Mouse (Mus musculus): Measurements from ENCODE around the gene Lonp1. TPM values are rescaled to one million over a fixed set of nuclear protein-coding genes. Genes with fewer than 3 reads are reported as not detected.
A peak's percentile ranks its signal among the peaks of the same experiment; 100 is the strongest.

The Lonp1 gene
- polyA plus RNA-seq, 1 experiment = 50.4 TPM

DNA sequence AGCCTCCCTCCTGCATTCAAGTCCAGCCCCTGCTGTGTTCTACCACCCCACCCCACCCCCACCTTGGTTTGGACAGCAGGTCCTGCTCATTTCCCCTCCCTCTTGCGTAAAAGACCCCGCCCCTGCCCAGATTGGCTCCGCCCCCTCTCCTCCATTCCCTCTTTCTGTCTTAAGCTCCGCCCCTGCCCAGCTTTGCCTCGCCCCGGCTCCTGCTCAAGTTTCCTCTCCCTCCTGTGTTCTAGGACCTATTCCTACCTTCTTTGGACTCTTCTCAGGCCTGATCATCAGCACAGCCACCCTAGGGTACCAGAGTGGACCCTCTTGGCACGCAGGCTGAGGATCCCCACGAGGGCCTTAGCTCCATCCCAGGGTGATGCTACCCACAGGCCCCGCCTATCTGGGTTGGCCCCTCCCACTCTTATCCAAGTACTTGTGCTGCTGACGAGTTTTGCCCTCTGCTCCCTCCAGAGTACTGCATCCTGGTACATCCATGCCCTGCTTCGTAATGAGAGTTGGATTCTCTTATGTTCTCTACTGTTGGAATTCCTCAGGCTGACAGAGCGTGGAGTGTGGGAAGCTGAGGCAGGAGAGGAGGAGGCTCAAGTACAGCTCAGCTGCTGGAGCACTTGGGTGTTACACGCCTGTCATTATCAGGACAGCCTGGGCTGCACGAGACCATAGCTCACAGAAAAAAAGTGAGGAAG is 14.7 kb downstream of the Lonp1 start:
- Histone ChIP-seq H3K9me3 (no peaks in the 10 kb centered on the region), H3K36me3 (replicated peaks; ENCODE audit: low read length) (peaks cover 43% of the 10 kb centered on the region), H3K4me3 (replicated peaks) (peak overlapping the region; percentile 89), H3K4me1 (peaks cover 82% of the 10 kb centered on the region), H3K27me3 (replicated peaks) (no peaks in the 10 kb centered on the region)
- TF ChIP-seq FLI1 (IDR thresholded peaks at IDR 0.05; ENCODE audit: low read length) = no peak
- no peak for TF ChIP-seq GATA1 (IDR thresholded peaks at IDR 0.05; ENCODE audit: borderline replicate concordance, low read length)

- H3K27me3 ChIP-seq (replicated peaks) = no peaks in the 10 kb centered on the region
- H3K9me3 ChIP-seq = no peaks in the 10 kb centered on the region
- peak overlapping the region; percentile 89 for H3K4me3 ChIP-seq (replicated peaks)
- H3K4me1 ChIP-seq = peaks cover 82% of the 10 kb centered on the region
- peaks cover 43% of the 10 kb centered on the region for H3K36me3 ChIP-seq (replicated peaks; ENCODE audit: low read length)
- TF ChIP-seq GATA1 (IDR thresholded peaks at IDR 0.05; ENCODE audit: borderline replicate concordance, low read length) (no peak), FLI1 (IDR thresholded peaks at IDR 0.05; ENCODE audit: low read length) (no peak)
Measured at GRCm38 (mm10) chr17:56611323-56611722, 15.4 kb downstream of the Lonp1 start.

DNA sequence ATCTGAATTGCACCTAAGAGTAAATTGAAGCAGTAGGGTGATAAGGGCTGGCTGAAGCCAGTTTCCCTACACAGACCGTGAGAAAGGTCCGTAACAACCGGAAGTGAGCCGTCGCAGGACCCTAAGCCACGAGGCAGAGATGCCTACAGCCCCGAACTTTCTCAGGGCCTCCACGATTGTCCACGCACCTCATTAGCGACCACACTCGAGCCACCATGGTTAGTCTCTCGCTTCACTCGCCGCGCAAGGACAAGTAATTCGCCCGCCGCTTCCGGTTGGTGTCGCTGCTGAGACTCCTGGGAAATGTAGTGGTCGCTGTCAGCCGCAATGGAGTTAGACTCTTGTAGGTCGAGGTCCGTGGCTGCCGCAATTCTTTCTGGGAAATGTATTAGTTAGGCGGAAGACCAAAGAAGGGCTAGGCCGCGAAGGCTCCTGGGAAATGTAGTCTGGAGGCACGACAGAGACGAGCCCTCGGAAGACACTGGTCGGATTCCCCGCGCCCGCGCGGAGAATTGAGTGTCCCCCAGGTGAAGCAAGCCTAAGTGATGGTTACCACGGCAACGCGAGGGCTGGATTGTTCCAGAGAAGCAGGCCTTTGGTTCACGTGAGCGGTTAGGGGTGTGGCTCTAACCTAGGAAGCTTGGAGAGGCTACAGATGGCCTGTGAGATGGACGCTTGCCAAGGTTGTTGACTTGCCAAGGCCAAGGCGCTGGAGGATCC is 17.1 kb downstream of the Lonp1 start, which contains the start of gene 2410015M20Rik:
Gene 2410015M20Rik, minus strand, starts transcription at position 320 of the 720 bp plus-strand sequence.
- Histone ChIP-seq H3K9me3 (no peaks in the 10 kb centered on the region), H3K4me1 (peaks cover 73% of the 10 kb centered on the region), H3K36me3 (replicated peaks; ENCODE audit: low read length) (peaks cover 44% of the 10 kb centered on the region), H3K27me3 (replicated peaks) (no peaks in the 10 kb centered on the region), H3K4me3 (replicated peaks) (peak within 1 kb of the TSS; percentile 94)
- TF ChIP-seq FLI1 (IDR thresholded peaks at IDR 0.05; ENCODE audit: low read length) (no peak; the same call in 1 of the 2 replicates), GATA1 (IDR thresholded peaks at IDR 0.05; ENCODE audit: borderline replicate concordance, low read length) (no peak)

GRCm38 (mm10) chr17:56608699-56609098 is 18.0 kb downstream of the Lonp1 start:
- Histone ChIP-seq H3K36me3 (replicated peaks; ENCODE audit: low read length) (peaks cover 47% of the 10 kb centered on the region), H3K4me1 (peaks cover 64% of the 10 kb centered on the region), H3K9me3 (no peaks in the 10 kb centered on the region), H3K27me3 (replicated peaks) (no peaks in the 10 kb centered on the region), H3K4me3 (replicated peaks) (peak overlapping the region; percentile 94)
- TF ChIP-seq FLI1 (IDR thresholded peaks at IDR 0.05; ENCODE audit: low read length) = no peak
- TF ChIP-seq GATA1 (IDR thresholded peaks at IDR 0.05; ENCODE audit: borderline replicate concordance, low read length) = no peak

DNA sequence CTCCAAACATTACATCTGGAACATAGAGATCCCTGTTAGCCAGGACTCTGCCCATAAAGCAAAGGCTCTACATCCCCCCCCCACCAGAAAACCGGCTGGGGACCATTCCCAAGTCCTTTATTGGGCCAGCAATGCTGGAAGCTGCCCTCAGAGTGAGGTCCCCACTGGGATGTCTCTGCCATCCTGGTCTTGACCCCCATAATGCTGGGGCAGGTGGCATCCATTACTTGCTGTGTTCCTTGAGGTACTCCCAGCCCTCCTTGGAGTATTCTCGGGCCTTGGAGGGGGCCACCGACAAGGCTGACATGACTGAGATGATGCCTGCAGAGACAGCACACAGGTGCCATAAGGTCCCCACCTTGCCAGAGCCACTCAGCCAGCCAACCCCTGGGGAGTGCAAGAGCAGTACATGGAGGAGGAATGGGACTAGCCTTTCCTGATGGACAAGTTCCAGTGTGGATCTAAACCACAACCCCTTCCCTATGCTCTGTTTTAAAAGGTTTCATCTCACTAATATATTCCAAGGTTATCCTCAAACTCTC is 19.1 kb downstream of the Lonp1 start:
- Histone ChIP-seq H3K9me3 (no peaks in the 10 kb centered on the region), H3K4me3 (replicated peaks) (peak overlapping the region; percentile 66), H3K4me1 (peaks cover 58% of the 10 kb centered on the region), H3K36me3 (replicated peaks; ENCODE audit: low read length) (peaks cover 59% of the 10 kb centered on the region), H3K27me3 (replicated peaks) (no peaks in the 10 kb centered on the region)
- TF ChIP-seq FLI1 (IDR thresholded peaks at IDR 0.05; ENCODE audit: low read length) = no peak
- TF ChIP-seq GATA1 (IDR thresholded peaks at IDR 0.05; ENCODE audit: borderline replicate concordance, low read length) = no peak

DNA sequence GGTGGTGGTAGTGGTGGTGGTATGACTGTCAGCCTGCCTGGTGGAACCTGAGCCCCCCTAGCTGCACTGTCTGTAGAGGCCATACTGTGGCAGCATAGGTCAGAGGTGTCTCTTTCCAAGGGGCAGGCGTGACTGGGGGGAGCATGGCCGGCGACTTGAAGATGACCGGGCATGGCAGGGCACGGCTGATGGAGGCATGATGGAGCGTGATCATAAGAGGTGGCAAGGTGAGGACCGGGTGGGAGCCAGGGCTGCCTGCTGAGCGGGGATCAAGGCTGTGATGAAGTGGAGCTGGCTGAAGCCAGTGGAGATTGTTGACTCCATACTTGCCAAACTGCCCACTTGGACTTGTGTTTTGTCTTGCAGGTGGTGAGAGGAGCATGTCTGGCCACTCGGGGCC is 21.3 kb downstream of the Lonp1 start:
- TF ChIP-seq FLI1 (IDR thresholded peaks at IDR 0.05; ENCODE audit: low read length) (no peak), GATA1 (IDR thresholded peaks at IDR 0.05; ENCODE audit: borderline replicate concordance, low read length) (no peak)
- H3K36me3 ChIP-seq (replicated peaks; ENCODE audit: low read length) = peaks cover 78% of the 10 kb centered on the region
- peak overlapping the region; percentile 53 for H3K4me3 ChIP-seq (replicated peaks)
- H3K9me3 ChIP-seq = no peaks in the 10 kb centered on the region
- peaks cover 36% of the 10 kb centered on the region for H3K4me1 ChIP-seq
- H3K27me3 ChIP-seq (replicated peaks) = no peaks in the 10 kb centered on the region

DNA sequence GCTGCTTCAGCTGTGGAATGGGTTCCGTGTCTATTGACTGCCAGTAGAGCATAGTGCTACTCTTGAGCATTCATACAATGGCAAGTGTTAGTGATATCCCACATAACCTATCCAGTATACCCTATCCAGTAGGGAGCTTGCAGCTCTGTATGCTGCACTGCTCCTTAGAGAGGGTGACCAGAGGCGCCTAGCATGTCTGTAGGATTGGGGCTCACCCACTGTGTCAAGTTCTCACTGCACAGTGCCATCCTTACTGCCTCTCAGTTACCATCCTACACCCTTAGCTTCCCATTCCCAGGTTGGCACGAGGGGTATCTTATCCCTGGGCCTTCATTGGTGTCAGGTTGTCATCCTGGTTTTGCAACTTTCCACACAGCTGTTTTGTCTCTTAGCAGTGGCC is 22.3 kb downstream of the Lonp1 start:
- no peak overlapping the region for H3K4me3 ChIP-seq (replicated peaks)
- H3K4me1 ChIP-seq = peaks cover 31% of the 10 kb centered on the region
- no peaks in the 10 kb centered on the region for H3K27me3 ChIP-seq (replicated peaks)
- no peak for TF ChIP-seq FLI1 (IDR thresholded peaks at IDR 0.05; ENCODE audit: low read length)
- no peak for TF ChIP-seq GATA1 (IDR thresholded peaks at IDR 0.05; ENCODE audit: borderline replicate concordance, low read length)
- H3K36me3 ChIP-seq (replicated peaks; ENCODE audit: low read length) = peaks cover 88% of the 10 kb centered on the region
- H3K9me3 ChIP-seq = no peaks in the 10 kb centered on the region

DNA sequence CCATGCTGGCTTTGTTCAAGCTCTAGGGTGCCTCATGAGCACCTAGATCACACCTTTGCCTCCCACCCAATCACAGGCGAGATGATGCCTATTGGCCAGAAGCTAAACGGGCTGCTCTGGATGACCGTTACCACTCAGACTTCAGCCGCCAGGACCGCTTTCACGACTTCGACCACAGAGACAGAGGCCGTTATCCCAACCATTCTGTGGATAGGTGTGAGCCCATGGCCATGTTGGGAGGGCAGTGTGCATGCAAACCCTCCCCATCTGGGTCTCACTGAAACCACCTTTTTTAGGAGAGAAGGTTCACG is 22.7 kb downstream of the Lonp1 start:
- peaks cover 92% of the 10 kb centered on the region for H3K36me3 ChIP-seq (replicated peaks; ENCODE audit: low read length)
- H3K9me3 ChIP-seq = no peaks in the 10 kb centered on the region
- TF ChIP-seq FLI1 (IDR thresholded peaks at IDR 0.05; ENCODE audit: low read length) = no peak
- H3K27me3 ChIP-seq (replicated peaks) = no peaks in the 10 kb centered on the region
- no peak overlapping the region for H3K4me3 ChIP-seq (replicated peaks)
- peaks cover 31% of the 10 kb centered on the region for H3K4me1 ChIP-seq

GRCm38 (mm10) chr17:56603186-56604069 is 23.3 kb downstream of the Lonp1 start:
- peaks cover 94% of the 10 kb centered on the region for H3K36me3 ChIP-seq (replicated peaks; ENCODE audit: low read length)
- H3K4me1 ChIP-seq = peaks cover 25% of the 10 kb centered on the region
- no peaks in the 10 kb centered on the region for H3K27me3 ChIP-seq (replicated peaks)
- H3K9me3 ChIP-seq = no peaks in the 10 kb centered on the region
- TF ChIP-seq FLI1 (IDR thresholded peaks at IDR 0.05; ENCODE audit: low read length) (no peak), GATA1 (IDR thresholded peaks at IDR 0.05; ENCODE audit: borderline replicate concordance, low read length) (no peak)
- no peak overlapping the region for H3K4me3 ChIP-seq (replicated peaks)
